Mouse (Mus musculus): ENCODE measurements around the gene Pdk1. TPM values are rescaled to one million over a fixed set of nuclear protein-coding genes. Genes with fewer than 3 reads are reported as not detected.

Pdk1 gene
- total RNA-seq (2023): 2.3 and 3.9 TPM in 2 replicates

DNA sequence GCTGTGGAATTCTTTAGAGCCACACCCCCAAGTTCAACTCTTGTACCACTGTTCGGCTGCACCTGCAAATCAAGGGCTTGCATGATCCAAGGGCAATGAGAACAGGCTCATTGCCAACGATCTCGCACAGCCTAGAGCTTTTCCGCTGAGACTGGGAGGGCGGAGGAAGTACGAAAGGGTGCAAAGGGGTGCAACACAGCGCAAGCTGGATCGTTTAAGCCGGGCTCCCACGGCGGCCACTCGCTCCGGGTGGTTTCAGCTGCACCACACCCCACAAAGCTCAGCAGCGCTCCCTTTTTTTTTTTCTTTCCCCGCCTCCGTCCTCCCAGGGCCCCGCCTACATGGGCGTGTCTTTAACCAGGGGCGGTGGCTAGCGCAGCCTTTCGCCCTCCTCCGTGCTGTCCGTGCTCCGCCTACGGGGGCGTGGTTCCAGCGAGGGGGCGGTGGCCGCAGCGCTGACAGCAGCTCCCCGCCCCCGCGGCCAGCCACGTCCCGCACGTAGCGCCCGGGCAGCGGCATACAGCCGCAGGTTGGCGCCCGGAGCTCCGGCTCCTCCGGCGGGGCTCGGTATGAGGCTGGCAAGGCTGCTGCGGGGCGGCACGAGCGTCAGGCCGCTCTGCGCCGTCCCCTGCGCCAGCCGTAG is at the start of gene Pdk1:
Gene Pdk1 (plus strand): TSS at position 424 of the 643 bp plus-strand sequence.

Other genes with a start within 250 kb of the Pdk1 start
- gene Itga6, start 127.6 kb upstream of the Pdk1 start, total RNA-seq (2023): 16.4 and 23.7 TPM in 2 replicates
- 0.59 and 0.85 TPM in 2 replicates for gene Rapgef4, start 108.0 kb downstream of the Pdk1 start, total RNA-seq (2023)

All from neutrophil, adult 65 days (primary cell).